Mouse (Mus musculus) embryonic facial prominence, embryonic 10.5 days (tissue): ENCODE results near the gene Tcf19. TPM values are rescaled to one million over a fixed set of nuclear protein-coding genes. Genes with fewer than 3 reads are reported as not detected.

Source experiments
- DNase-seq: peaks from one replicate; pipeline ENCODE4 v3.0.0-alpha.2; 2017; ENCODE audit warnings: low spot score
- H3K27ac ChIP-seq: fragments of 300-500 bp; sonication (generic); replicated peaks from 2 replicates; pipeline ENCODE4 v1.5.1; 2016; ENCODE audit warnings: mild to moderate bottlenecking
- H3K27me3 ChIP-seq: fragments of 300-500 bp; sonication (generic); replicated peaks from 2 replicates; pipeline ENCODE4 v1.6.1; 2016; ENCODE audit warnings: low read depth, mild to moderate bottlenecking; ENCODE audit not compliant: poor library complexity, severe bottlenecking
- H3K36me3 ChIP-seq: fragments of 300-500 bp; sonication (generic); replicated peaks from 2 replicates; pipeline ENCODE4 v1.6.1; 2016; ENCODE audit warnings: mild to moderate bottlenecking, moderate library complexity
- H3K4me1 ChIP-seq: fragments of 300-500 bp; sonication (generic); 2 replicates; pipeline ENCODE4 v1.6.1; 2016
- H3K4me3 ChIP-seq: fragments of 300-500 bp; sonication (generic); 2 replicates; pipeline ENCODE4 v1.5.1; 2016; ENCODE audit warnings: mild to moderate bottlenecking, moderate library complexity
- H3K9me3 ChIP-seq: fragments of 300-500 bp; sonication (generic); 2 replicates; pipeline ENCODE4 v1.6.1; 2016; ENCODE audit warnings: mild to moderate bottlenecking
- WGBS: fragments of 180-500 bp; shearing (Covaris S2); methylation state at CpG from one replicate; pipeline ENCODE4 v1.1.7; 2016; 5-methylcytosine and 5-hydroxymethylcytosine counted together
- polyA plus RNA-seq: library from polyadenylated mRNA; unstranded; fragments of >200 nt; fragmentation: Nextera tagmentation; extraction: Ambion mirVana; gene quantifications from 2 replicates; pipeline ENCODE4 v1.2.1, GENCODE M21; 2016

The Tcf19 gene
- polyA plus RNA-seq, result 43.7 and 45.5 TPM in 2 replicates

DNA sequence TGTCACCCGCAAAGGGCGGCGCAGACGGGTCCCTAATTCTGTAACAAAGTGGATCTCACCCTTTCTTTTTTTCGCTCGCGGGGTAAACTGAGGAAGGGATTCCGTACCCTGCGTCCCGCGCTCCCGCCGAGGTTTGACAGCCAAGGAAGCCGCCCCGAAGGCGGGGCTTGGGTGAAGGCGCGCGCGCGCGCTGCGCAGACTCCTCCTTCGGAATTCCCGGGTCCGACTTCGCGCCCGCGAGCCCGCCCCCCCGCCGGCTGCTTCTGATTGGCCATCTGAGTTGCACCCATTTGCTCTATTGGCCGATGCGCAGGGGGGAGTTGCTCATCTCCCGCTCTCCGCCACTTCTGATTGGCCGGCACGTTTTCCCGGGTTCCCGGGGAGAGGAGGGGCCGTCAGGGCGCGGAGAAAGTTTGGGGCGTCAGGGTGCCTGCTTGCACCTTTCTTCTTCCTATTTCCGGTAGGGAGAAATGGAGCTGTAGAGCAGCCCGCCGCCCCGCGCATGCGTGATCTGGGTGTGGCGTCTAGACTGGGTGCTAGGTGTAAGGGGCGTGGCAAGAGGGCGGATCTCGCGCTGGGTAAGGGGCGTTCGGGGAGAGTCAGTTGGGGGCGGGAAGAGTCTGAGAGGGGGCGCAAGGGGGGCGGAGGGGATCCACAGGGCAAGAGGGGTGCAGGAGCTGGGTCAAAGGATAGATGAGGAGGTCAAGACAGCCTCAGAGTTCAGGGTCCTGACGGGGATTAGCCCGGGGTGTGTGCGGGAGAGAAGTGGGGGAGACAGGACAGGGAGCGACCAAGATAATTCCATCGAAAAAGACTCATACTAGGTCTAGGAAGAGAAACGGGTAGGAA lies at the start of gene Tcf19, which contains the start of gene Cchcr1:
Gene Tcf19 (minus strand): TSS at position 173 of the 849 bp plus-strand sequence.
Gene Cchcr1 (plus strand): TSS at position 449 of the 849 bp plus-strand sequence.
- under 1% methylated on average over 67 of the region's 67 CpGs for WGBS
- H3K27me3 ChIP-seq, result no peaks in the 10 kb centered on the region
- H3K9me3 ChIP-seq, result no peaks in the 10 kb centered on the region
- H3K4me1 ChIP-seq, result peaks cover 36% of the 10 kb centered on the region
- DNase-seq, result peak; percentile 99
- H3K4me3 ChIP-seq, result peak within 1 kb of the TSS; percentile 66
- H3K36me3 ChIP-seq, result peaks cover 33% of the 10 kb centered on the region
- H3K27ac ChIP-seq, result peak within 1 kb of the TSS; percentile 87

DNA sequence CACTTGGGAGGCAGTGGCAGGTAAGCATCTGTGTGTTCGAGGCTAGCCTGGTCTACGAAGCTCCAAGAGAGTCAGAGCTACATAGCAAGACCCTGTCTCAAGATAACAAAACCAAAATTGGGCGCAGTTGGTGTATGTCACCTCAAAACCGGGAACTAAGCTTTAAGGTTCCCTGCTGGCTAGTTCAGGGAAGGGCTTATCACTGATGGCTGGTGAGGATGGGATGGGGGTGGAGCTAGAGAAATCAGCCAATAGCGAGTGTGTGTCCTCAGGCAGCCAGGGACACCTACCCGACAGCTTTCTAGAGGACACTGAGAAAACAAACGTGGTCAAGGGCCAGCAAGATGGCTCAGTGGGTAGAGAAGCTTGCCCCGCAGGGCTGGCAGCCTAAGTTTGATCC lies 41.6 kb upstream of the Tcf19 start:
- Histone ChIP-seq H3K36me3 (no peaks in the 10 kb centered on the region), H3K27ac (no peak overlapping the region), H3K4me3 (no peak overlapping the region), H3K4me1 (no peaks in the 10 kb centered on the region), H3K9me3 (0 out of 2 replicates have a peak, but pooled peaks cover 2% of the 10 kb centered on the region), H3K27me3 (no peaks in the 10 kb centered on the region)
- DNase-seq, result no peak
- 61% methylated on average over 8 of the region's 8 CpGs for WGBS

DNA sequence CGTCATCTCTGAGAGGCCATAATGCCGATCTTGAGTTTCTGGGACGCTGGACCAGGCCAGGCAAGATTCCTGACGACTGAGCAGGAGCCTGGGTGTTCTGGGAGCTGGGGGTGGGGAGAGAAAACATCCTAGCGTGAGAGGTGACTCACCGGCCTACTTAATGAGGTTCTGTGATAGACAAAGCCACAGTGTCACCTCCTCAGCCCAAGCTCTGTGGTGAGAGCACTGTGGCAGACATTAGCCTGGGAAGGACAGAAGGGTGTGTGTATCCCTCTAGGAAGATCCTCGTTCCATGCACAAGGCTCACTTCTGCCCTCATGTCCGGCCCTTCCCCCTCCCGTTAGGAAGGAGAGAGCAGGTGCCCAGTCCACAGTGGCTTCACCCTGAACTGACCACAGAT lies 40.7 kb upstream of the Tcf19 start:
- Histone ChIP-seq H3K9me3 (0 out of 2 replicates have a peak, but pooled peaks cover 2% of the 10 kb centered on the region), H3K27me3 (no peaks in the 10 kb centered on the region), H3K36me3 (no peaks in the 10 kb centered on the region), H3K4me1 (no peaks in the 10 kb centered on the region), H3K4me3 (no peak overlapping the region), H3K27ac (no peak overlapping the region)
- 81% methylated on average over 9 of the region's 9 CpGs for WGBS
- DNase-seq, result no peak

DNA sequence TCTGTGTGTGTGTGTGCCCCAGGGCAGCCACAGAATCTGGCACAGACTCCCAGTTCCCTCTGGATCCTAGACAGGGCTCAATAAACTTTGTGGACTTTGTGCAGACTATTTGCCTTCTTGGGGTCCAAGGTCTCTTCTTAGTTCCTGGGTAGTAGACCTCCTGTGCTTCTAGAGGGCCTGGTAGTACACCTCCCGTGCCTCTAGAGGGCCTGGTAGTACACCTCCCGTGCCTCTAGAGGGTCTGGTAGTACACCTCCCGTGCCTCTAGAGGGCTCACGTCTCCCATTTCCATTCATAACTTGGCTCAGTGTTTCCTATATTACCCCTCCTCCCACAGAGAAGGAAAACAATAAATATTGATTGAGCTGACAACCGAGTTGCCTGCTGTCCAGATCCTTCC lies 40.2 kb upstream of the Tcf19 start:
- Histone ChIP-seq H3K4me1 (no peaks in the 10 kb centered on the region), H3K4me3 (no peak overlapping the region), H3K36me3 (no peaks in the 10 kb centered on the region), H3K27me3 (0 out of 2 replicates have a peak, but pooled peaks cover 4% of the 10 kb centered on the region), H3K9me3 (0 out of 2 replicates have a peak, but pooled peaks cover 2% of the 10 kb centered on the region), H3K27ac (no peak overlapping the region)
- WGBS, result 31% methylated on average over 5 of the region's 5 CpGs
- peak; percentile 58 for DNase-seq

DNA sequence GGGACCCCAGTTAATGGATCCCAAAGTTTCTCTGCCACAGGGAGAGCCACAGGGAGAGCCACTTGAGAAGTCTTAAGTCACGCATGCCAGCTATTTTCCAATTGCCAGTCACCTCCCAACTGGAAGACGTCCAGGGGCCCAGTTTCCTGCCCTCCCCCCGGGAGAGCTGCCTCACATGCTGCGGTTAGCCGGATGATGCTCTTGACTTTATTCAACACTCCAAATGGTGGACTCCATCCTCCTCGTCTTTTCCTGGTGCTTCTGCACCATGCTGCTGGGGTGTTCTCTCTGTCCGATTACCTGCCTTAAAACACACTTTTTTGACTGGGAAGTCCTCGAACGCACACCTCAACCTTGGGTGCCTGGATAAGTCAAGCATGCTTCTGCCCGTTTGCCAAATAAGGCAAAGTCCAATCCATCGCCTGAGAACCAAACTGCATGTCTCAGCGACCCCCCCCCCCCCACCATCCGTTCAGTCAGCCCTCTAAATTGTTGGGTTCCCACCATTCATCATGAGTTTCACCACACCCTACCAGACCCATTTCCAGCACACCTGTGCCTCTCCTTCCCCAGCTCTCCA lies 39.7 kb upstream of the Tcf19 start:
- H3K4me1 ChIP-seq, result no peaks in the 10 kb centered on the region
- 0 out of 2 replicates have a peak, but pooled peaks cover 2% of the 10 kb centered on the region for H3K9me3 ChIP-seq
- no peak overlapping the region for H3K27ac ChIP-seq
- H3K36me3 ChIP-seq, result no peaks in the 10 kb centered on the region
- 0 out of 2 replicates have a peak, but pooled peaks cover 7% of the 10 kb centered on the region for H3K27me3 ChIP-seq
- no peak for DNase-seq
- 92% methylated on average over 13 of the region's 13 CpGs for WGBS
- no peak overlapping the region for H3K4me3 ChIP-seq

DNA sequence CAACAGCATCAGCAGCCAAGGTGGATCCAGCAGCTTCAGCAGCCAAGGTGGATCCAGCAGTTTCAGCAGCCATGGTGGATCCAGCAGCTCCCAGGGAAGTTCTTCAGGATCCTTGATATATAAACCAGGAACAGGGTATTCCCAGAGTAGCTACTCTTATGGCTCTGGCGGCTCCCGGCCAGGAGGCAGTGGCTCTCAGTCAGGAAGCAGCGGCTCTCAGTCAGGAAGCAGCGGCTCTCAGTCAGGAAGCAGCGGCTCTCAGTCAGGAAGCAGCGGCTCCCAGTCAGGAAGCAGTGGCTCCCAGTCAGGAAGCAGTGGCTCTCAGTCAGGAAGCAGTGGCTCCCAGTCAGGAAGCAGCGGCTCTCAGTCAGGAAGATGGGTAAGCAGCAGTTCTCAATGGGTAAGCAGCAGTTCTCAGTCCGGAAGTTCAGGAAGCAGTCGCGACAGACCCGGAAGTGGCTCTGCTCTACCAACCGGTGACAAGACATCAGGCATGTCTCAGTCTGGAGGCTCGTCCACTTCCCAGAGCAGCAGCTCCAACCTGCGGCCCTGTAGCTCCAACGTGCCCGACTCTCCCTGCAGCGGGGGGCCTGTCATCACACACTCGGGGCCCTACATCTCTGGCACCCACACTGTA lies 38.3 kb upstream of the Tcf19 start:
- DNase-seq, result no peak
- WGBS, result 91% methylated on average over 18 of the region's 18 CpGs
- H3K4me1 ChIP-seq, result 0 out of 2 replicates have a peak, but pooled peaks cover 4% of the 10 kb centered on the region
- peaks cover 7% of the 10 kb centered on the region; the same call in 1 of the 2 replicates for H3K27me3 ChIP-seq
- H3K4me3 ChIP-seq, result no peak overlapping the region
- 0 out of 2 replicates have a peak, but pooled peaks cover 4% of the 10 kb centered on the region for H3K9me3 ChIP-seq
- no peaks in the 10 kb centered on the region for H3K36me3 ChIP-seq
- H3K27ac ChIP-seq, result no peak overlapping the region

DNA sequence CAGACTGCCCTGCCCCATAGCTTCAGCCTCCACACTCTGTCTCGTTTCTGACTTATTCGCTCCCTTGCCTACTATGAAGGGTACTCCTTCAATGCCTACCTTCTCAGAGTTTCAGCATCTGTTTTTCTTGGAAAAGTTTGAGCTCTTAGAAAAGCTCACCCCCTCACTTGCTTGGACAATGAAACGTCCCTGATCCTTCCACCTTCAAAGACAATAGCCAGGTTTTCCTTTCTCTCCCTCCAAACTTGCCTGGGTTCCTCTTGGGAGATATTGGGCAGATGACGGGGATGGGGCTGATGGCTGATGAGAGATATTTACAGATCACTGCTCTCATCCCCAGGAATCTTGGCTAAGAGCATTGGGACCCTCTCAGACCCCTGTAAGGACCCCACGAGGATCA lies 37.7 kb upstream of the Tcf19 start:
- Histone ChIP-seq H3K4me1 (peaks cover 10% of the 10 kb centered on the region; the same call in 1 of the 2 replicates), H3K27me3 (peaks cover 7% of the 10 kb centered on the region; the same call in 1 of the 2 replicates), H3K9me3 (0 out of 2 replicates have a peak, but pooled peaks cover 4% of the 10 kb centered on the region), H3K36me3 (no peaks in the 10 kb centered on the region), H3K4me3 (no peak overlapping the region), H3K27ac (no peak overlapping the region)
- no peak for DNase-seq
- WGBS, result 85% methylated on average over 5 of the region's 5 CpGs

DNA sequence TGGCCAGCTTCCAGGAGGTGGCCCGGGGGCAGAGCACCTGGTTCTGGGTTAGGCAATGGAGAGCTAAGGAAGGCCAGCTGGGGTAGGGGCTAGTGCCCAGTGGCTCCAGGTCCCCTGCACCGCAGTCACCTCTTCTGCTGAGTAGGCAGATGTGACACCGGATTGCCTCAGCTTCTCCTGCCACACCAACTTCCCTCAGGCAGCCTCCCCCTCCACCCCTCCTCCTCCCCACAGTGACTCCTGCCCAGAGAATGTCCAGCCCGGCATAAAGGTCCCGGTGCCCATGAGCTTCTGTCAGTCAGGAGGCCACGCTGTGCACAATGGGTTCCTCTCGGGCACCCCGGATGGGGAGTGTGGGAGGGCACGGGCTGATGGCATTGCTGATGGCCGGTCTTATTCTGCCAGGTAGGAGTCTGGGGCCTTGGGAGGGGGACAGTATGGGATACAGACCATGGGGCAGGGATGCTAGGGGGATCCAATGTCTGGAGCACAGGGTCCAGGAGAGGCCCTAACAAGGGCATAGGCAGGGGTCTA lies 35.3 kb upstream of the Tcf19 start, which contains the start of gene Cdsn:
Gene Cdsn (plus strand): TSS at position 248 of the 534 bp plus-strand sequence.
- no peak for DNase-seq
- Histone ChIP-seq H3K36me3 (no peaks in the 10 kb centered on the region), H3K27me3 (peaks cover 7% of the 10 kb centered on the region; the same call in 1 of the 2 replicates), H3K27ac (no peak within 1 kb of the TSS), H3K4me3 (no peak within 1 kb of the TSS), H3K4me1 (peaks cover 10% of the 10 kb centered on the region; the same call in 1 of the 2 replicates), H3K9me3 (0 out of 2 replicates have a peak, but pooled peaks cover 4% of the 10 kb centered on the region)
- 77% methylated on average over 10 of the region's 10 CpGs for WGBS

DNA sequence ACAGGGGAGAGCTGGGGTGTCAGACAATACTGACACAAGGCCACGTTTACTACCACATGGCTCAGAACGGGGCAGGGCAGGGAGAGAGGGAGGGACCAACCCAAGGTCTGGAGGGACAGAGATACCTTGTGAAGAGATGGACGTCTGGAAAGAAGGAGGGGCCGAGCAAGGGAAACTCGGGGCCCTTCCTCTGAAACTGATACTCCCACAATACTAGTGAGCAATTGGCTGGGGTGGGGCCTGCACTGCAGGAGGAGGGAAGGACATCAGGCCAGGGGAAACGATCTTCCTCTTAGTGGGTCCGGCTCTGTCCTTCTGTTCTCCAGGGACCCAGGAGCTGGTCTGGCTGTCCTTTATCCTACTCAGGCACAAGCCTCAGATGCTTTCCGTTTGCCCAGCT lies 34.2 kb upstream of the Tcf19 start:
- Histone ChIP-seq H3K27ac (no peak overlapping the region), H3K4me1 (peaks cover 10% of the 10 kb centered on the region; the same call in 1 of the 2 replicates), H3K36me3 (no peaks in the 10 kb centered on the region), H3K4me3 (no peak overlapping the region), H3K27me3 (peaks cover 7% of the 10 kb centered on the region; the same call in 1 of the 2 replicates), H3K9me3 (0 out of 2 replicates have a peak, but pooled peaks cover 4% of the 10 kb centered on the region)
- DNase-seq, result no peak
- WGBS, result 52% methylated on average over 8 of the region's 8 CpGs

DNA sequence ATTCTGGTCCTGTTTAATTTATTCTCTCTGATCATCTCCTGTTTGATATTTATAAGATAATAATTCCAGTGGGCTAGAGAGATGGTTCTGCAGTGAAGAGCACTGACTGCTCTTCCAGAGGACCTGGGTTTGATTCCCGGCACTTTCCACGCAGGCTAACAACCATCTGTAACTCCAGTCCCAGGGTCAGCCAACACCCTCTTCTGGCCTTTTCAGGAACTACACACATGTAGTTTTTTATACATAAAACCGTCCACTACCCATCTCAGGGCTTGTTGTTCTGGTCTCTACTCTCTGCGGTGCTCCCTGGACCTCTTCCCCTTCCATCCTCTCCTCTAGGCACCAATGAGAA lies 33.5 kb upstream of the Tcf19 start:
- Histone ChIP-seq H3K27ac (no peak overlapping the region), H3K9me3 (0 out of 2 replicates have a peak, but pooled peaks cover 2% of the 10 kb centered on the region), H3K4me3 (no peak overlapping the region), H3K27me3 (peaks cover 7% of the 10 kb centered on the region; the same call in 1 of the 2 replicates), H3K4me1 (peaks cover 10% of the 10 kb centered on the region; the same call in 1 of the 2 replicates), H3K36me3 (no peaks in the 10 kb centered on the region)
- WGBS, result 91% methylated on average over 4 of the region's 4 CpGs
- no peak for DNase-seq

DNA sequence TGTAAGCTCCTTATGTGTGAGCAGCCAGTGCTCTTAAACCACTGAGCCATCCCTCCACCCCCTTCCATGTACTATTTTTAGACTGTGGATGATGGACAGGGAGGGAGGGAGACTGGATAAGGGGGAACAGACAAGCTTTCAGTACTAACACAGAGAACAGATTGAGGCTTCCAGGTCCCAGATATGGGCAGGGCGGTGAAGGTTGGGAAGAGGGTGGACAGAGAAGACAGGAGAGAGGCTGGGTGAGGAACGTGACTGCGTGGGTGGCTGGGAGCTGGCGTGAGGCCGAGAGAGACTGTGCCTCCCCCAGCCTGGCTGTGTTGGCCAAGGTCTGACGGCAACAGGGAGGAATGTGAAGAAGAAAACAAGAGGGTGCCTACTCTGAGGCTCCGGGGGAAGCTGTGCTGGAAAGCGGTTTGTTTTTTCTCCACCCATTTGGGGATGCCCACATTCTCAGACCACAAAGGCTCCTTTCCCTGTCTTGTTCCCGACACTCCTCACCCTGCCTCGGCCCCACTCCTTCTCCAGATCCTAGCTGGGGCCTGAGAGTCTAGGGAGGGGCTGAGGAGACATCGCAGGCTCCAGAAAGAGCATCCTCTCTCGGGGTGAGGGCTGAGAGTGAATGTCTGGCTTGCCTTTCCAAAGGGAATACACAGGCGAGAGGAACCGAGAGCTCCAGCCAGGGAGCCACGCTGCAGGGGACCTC lies 33.0 kb upstream of the Tcf19 start:
- peaks cover 7% of the 10 kb centered on the region; the same call in 1 of the 2 replicates for H3K27me3 ChIP-seq
- H3K4me1 ChIP-seq, result peaks cover 10% of the 10 kb centered on the region; the same call in 1 of the 2 replicates
- H3K27ac ChIP-seq, result no peak overlapping the region
- H3K4me3 ChIP-seq, result no peak overlapping the region
- DNase-seq, result no peak
- no peaks in the 10 kb centered on the region for H3K36me3 ChIP-seq
- H3K9me3 ChIP-seq, result 0 out of 2 replicates have a peak, but pooled peaks cover 2% of the 10 kb centered on the region
- 53% methylated on average over 15 of the region's 15 CpGs for whole genome bisulfite sequencing
